Mouse (Mus musculus): ENCODE measurements at regions not wholly inside any gene's neighbourhood (a gene's known extent, or its start where the extent isn't known, plus 50 kb on each side); places are given as distances from the start of the nearest gene placed in this dataset.

DNA sequence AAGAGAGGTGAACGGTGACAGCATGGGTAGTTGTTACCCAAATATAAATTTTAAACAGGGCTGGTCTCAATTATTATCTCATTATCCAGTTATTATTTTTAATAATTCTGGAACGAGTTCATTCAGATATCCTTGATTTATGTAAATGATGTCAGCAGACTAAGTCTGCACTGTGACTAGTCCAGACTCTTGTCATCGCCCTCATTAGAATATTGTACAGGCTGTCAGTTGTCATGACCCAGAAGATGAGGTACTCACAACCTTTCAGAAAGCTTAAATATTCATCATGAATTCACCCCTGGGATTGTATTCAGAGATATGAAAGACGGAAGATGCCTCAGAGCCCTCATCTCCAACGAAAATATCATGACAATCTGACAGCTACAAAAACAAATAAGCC, 300.3 kb upstream of the Nrsn1 start:
- no peak for DNase-seq (ENCODE audit: low spot score)

DNA sequence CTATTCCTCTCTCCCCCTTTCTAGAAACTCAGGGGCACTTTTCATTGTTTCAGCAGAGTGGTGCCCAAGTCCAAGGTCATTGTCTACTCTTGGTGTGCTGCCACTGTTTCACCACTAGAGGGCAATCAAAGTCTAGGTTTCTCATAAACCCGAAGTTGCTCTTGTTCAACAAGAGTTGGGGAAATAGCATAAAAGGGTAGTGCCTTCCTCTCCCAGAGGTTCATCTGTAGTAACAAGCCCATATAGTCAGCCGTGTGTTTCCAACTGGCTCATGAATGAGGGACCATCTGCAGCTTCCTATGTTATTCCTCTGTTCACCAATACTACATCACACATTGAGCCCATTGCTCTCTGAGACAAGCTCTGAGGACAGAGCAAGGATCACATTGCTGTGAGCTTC, 292.4 kb upstream of the Nrsn1 start:
- peak; percentile 25 for DNase-seq (ENCODE audit: low spot score)

DNA sequence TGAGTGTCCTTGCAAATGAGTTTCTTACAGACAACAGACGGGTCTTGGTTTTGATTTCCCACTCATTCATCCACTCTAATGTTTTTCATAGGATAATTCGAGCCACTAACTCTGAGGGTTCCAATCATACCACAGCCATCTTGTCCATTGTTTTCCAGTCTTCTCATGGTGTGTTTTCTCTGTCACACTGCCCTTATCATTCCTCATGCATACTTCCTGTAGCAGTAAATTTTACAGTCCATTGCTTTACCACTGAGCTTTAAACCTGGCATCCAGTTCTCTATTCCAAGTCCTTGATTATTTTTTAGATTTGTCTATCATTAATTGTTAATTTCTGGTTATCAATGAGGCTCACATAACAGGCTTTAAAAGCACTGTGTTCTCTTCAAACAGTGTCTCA, 290.0 kb upstream of the Nrsn1 start:
- DNase-seq (ENCODE audit: low spot score) = no peak

DNA sequence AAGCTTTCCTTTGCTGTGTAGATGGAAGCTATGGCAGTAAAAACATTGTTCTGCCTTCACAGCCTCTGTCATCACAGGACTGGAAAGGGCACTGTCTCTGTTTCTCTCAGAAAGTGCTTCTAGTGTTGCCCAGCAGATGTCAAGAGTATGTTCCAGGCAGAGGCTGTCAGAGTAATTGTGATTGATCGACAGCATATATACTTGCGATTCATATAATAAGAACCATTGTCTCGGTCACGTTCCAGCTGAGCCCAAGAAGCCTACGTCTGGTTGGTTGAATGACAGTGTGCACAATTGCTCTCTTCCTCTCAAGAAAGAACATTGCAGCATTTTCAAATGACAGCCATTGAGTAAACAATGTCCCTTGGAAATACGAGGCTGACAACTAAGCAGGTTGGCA, 284.7 kb upstream of the Nrsn1 start:
- no peak for DNase-seq (ENCODE audit: low spot score)

DNA sequence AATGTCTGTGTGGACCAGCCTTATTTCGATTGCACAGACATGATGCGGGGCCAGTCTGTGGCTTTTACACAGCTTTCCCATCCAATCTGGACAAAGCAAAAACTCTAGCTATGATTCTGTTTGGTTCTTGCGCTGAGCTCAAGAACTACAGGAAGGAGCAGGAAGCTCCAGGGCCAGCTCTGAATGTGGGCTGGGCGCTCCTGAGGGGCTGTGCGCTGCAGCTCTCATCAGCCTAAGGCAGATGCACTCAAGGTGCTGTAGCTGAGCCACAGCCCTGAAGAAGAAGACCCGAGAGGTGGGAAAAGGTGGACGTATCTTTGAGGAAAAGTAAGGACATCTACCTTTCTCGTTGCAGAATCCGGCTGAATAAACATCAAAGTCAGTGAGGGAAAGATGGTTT, 278.2 kb upstream of the Nrsn1 start:
- no peak for DNase-seq (ENCODE audit: low spot score)

DNA sequence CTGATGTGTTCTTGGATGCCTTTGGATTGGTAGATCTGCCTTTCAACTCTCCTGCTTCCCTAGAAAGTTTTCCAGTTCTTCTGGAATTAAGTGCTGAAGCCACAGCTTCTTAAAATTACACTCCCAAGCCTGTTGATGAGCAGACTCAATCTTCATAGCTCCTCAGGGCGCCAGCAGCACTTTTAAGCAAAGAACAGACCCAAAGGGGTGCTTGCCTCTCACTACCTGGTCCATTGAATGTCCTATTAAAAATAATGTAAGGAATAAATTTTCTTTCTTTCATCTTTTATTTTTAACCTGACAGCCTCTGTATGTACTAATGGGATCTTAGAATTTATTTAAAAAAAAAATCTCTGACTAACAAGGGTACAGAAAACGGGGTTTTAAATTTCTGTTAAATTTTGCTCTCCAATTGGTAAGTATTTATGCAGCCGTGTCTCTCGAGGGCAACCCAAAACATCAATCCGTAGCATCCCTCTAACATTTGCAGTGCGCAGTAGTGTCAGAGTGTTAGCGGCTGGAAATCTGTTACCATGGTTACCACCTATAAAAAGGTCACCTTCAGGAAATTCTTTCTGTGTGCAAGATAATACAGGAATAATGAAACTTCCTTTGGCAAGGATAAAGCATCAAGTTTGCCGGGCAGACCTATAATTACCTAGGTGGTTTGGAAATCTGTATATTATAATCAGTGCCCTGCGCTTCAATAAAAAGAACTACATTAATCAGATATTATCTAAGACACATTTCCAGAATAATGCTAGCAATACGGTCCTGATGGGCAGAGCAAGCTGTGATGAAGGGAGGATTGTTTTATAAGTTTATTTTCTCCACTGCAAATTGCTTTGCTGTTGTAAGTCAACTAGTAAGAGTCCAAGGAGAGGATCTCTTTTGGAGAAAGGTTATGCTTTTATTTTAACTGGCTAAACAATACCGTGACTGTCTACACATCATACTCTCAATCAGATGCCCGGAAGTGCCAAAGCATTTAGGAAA, 277.1 kb upstream of the Nrsn1 start:
- no peak for DNase-seq (ENCODE audit: low spot score)

DNA sequence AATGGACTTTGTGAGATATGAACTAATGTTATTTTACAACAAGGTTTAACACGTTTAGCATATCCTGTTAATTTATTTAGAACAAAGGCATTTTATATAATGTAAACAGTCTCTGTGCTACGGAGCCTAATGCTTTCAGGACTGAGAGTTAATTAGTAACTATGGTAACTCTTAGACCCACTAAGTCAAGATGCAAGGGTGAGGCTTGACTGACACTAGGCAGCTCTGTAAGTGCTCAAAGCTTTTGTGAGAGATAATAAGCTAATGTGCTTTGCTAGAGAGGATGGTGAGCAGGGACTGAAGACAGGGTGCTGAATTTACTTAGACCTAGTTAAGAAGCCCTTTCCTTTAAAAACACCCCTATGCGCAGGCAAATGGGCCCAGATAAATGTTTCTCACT, 253.8 kb upstream of the Nrsn1 start:
- DNase-seq (ENCODE audit: low spot score) = no peak

DNA sequence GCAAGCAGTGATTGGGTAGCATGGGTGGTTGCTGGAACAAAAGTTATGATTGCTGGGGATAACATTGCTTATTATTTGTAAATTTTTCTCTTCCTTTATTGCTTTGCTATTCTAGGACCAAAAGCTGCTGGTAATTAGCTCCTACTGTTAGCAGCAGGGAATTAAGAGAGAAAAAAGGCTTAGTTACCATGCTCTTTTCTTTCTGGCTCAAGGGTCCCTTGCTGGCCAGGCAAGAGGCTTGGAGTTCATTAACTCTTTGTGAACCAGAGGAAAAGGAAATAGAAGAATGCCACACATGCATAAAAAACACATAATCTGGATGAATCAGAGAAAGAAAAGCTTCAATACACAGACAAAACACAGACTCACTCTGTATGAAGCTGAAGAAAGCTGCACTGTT, 237.1 kb upstream of the Nrsn1 start:
- DNase-seq (ENCODE audit: low spot score) = no peak

DNA sequence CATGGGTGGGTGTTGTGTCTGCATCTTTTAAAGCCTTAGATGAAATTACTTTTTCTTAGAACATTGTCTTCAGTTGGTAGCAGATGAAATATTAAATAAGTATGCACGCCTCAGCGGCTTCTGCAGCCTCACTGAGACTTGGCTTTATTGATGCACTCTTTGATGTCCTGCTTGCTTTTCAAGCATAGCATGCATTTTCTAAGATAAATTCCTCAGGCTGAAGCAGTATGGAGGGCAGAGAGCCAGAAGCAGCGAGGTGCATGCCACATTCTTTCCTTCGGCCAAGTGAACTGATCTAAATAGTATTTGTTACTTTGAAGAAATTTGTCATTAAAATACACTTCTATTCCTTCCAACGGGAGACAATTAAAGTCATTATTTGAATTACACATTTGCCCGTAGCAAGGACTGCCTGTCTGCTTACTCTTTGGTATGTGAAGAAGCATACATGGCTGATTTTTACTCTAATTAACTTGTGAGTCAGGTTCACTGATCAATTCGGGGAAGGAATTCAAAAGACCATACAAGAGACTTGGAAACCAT, 224.3 kb upstream of the Nrsn1 start:
- DNase-seq (ENCODE audit: low spot score) = no peak

DNA sequence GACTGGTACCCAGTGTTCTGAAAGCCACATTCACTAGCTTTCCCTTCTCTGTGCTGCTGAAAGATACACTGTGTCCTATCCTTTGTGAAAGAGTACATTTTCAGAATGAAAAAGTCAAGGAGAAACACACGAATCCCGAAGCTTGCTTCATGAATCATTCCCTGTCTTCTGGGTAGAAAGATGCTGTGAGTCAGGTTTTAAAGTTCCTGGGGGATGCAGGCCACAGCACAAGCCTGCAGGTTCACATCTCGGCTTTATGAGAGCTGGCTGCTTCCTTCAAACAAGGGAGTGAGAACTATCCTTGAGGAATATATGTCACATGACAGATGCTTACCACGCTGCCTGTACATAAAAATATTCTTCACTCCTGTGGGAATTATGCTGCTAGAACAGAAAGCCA, 219.7 kb upstream of the Nrsn1 start:
- DNase-seq (ENCODE audit: low spot score) = no peak

DNA sequence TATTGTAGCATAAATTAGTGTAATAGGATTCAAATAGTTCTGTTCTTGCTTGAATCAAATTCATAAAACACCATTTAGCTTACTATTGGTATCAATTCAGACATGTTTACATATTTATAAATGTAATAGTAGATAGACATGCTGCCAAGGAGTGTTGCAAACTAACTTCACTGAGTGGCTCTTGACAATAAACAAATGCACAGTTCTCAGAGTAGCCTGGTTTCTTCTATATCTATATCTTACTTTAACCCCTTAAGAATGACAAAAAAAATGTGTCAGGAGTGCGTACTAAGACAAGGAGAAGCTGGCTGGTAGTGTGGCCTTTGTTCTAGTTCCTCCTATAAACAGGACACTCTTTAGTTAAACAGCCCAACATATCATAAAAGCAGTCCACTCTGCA, 213.0 kb upstream of the Nrsn1 start:
- no peak for DNase-seq (ENCODE audit: low spot score)

DNA sequence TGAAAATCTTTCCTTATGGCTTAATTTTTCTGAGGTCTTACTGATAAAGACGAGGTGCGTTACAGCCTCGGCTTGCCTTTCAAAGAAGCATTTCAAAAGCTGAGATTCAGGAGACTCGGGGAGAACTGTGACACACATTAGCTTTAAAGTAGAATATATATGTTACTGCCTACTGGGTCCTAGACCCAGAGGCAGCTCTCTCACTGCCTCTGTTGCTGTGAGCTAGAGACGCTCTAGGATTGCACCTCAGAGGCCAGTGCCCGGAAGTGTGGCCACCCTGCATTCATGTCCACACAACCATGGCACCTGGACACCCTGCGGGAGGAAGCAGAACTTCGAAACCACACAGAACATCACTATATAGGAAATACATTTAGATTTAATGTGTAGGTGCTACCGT, 181.6 kb upstream of the Nrsn1 start:
- no peak for DNase-seq (ENCODE audit: low spot score)

DNA sequence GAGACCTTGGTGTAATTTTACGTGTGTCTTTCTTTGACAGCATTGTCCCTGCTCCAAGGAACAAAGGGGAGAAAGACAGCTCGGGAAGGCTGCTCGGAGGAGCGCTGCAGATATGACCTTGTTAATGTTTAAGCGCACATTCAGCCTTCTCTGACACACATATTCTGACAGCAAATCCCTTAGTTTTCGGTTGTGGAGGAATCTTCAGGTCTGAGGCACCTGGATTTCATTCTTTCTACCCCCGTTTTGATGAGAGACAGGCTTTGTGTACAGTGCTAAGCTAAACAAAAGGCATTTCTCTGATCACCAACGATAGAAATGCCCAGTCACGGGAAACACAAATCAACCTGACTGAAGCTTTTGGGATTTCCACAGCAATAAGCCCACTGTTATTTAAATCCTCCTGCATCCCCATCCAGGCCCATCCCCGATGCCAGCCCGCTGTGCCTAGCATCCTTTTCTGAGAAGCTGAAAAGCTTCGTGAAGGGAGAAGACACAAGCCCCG, 181.1 kb upstream of the Nrsn1 start:
- no peak for DNase-seq (ENCODE audit: low spot score)

DNA sequence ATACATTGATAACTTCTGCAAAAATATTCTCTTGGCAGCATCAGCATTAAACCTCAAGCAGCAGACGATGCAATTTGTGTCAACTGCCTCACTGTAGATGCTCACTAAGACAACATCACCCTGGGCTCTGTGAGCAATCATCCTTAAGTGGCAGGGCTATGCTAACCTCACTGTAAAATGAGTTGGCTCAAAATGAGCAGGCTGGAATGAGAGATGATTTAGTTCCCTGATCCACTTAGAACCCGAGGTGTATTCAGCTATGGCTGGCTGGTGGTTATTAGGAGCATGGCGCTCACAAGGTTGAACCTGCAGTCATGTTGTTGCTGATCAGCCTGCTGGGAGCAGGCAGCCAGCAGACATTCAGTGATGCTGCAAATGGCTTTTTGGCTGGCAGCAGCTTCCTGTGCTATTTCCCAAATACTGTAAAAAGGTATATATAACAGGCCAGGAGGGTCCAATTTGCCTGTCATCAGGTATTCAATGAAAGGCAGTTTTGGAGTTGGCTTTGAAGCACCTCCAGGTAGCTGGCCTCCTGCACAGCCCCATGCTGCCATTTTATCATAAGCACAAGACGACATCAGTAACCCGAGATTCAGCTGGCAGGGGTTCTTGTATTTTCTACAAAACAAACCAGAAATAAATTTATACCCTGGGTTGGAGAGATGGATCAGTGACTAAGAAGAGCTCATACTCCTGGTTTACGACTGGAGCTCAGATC, 159.6 kb upstream of the Nrsn1 start:
- no peak for DNase-seq (ENCODE audit: low spot score)

DNA sequence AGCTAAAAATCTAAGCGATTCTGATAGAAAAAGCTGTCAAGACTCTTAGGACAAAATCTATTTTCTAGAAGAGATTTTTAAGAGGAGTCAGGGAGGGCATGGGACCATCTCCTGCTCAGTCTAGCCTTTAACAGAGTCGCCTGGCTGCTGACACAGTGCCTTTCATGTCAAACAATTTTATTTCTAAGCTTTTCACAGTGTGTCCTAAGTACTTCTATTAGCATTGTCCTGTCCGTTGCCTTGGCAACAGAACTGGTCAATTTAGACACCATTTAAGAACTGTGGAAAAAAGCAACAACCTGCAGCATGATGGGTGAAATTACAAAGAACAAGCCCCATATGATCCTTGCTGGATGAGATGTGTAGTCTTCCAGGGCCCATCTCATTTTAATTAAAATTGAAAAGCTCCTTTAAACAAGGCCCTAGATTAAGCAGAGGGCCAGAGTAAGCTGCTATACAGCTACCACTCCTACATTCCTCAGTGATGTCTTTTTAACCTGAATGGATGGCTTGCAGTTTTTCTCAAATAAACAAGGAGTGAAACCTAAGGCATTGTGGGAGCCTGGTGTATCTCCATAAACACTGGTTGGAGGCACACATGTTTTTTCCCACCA, 133.0 kb upstream of the Nrsn1 start:
- no peak for DNase-seq (ENCODE audit: low spot score)

DNA sequence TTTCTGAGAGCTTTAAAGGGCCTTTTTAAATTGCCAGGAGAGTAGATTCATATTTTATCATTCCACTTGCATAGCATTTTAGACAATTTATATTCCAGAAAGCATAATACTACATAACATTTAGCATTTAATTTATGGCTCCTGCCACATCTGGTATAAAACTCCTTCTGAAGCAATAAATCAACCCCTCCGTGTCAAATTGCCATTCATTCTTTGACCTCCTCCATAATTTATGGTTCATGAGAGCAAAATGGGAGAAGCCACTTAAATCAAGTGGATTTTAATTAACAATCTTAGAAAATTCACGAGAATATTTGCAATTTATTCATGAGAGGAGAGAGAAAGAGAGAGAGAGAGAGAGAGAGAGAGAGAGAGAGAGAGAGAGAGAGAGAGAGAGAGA, 132.4 kb upstream of the Nrsn1 start:
- DNase-seq (ENCODE audit: low spot score) = no peak

DNA sequence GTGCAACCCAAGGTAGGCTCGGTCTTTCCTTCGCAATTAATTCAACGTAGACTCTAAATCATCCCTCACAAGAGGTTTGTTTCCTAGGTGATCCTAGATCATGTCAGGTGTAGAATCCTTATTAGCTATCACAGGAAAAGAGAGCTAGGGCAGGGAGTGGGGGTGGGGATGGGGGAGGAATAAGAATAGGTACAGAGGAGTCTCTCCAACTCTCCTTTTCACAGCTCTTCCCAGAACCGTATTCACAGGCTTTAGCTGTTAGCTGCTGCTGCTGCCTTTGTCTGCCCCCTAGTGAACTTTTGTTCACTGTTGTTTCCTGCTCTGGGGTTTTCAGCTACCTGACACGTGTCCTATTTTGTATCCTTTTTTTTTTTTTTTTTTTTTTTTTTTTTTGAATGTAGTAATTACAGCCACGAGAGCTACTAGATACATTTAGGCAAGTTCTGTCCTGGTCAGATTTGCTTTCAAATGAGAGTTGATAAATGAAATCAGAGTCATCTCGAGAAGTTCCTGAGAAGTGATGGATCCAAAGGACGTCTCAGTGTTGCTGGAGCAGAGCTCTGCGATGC, 131.7 kb upstream of the Nrsn1 start:
- DNase-seq (ENCODE audit: low spot score) = no peak

DNA sequence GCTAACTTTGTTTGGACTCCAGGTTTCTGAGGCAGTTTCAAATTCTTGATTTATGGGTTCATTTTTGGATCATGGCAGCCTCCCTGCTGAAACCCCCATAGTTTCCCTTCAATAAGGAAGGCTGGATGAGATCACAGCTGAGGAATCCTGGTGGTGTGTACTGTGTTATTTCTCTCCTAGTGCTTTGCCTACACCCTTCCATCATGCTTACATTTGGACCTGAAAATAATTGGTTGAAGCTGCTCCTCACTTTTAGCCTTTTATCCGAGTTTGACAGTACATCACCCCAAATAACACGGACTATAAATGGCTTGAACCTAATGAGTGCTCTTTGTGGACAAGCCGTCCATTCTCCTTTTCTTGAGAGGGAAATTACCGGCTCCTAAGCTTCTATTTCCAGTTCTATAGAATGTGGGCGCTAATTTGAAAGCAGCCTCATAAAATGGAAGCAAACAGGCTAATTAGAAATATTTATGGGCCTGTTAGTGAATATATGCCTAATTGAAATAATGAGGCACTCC, 122.5 kb upstream of the Nrsn1 start:
- DNase-seq (ENCODE audit: low spot score) = no peak

DNA sequence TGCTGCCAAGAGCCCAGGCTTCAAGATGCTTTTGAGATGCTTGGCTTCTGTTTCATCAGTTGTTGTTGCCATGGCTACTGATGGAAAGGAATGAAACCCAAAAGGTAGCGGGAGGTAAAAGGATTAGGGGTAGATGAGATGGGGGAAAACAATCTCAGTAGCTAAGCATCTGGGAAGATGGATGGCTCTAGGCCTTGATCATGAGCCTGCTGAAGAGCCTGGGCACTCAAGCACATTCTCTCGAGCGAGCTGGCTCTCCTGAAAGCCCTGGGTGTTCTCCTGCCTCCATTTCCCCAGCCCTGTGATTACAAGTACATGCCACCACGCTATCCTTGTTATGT, 92.3 kb upstream of the Nrsn1 start:
- no peak for DNase-seq (ENCODE audit: low spot score)

DNA sequence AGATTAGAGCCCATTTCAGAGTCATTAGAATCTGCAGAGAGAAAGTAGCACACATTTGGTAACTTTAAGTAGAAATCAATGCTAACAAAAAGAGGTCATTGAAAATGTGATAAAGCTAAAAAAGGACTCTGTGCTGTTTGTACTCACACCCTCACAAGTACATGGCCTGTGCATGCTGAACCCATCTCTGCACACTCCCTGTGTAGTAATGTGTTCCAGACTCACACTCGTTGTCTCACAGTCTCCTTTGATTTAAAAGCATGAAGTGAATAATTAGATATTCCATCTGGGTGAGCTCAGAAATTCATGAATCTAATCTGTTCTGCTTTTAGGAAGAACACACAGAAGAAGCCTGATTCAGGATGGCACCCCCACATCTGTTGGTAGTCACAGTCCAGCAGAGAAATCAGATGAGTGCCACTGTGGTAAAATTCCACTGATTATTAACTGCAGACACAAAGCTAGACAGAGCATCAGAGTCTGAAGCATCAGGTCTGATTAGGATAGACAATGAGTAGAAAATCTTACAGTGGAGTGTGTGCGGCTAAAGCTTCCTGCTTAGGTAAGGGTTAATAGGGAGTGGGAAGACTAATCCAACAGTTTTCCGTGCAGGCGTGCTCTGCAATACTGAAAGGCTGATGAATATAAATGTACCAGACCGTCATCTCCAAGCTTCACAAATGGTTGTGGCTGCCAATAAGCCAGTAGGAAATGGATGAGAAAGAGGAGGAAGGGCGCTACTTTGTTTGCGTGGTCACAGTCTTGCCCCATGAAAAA, 91.7 kb upstream of the Nrsn1 start:
- no peak for DNase-seq (ENCODE audit: low spot score)

DNA sequence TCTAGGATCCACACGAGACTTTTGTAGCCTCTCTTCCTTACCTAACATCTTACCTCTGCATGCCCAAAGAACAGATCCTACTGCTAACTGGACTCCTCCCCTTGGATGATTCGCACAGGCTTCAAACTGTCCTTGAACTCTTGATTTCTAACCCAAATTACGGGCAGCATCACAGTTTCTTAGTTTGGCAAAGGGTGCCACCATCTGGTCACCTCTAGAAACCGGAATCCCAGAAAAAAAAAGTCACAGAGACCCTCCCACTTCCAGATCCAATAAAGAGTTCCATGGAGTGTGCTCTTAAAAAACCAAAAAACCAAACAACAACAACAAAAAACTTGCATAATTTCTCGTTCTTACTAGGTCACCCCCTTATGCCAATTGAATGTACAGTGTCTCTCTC, 77.3 kb upstream of the Nrsn1 start:
- DNase-seq (ENCODE audit: low spot score) = no peak

Data from heart, adult 8-10 months (tissue).